In the genomic region with DNA sequence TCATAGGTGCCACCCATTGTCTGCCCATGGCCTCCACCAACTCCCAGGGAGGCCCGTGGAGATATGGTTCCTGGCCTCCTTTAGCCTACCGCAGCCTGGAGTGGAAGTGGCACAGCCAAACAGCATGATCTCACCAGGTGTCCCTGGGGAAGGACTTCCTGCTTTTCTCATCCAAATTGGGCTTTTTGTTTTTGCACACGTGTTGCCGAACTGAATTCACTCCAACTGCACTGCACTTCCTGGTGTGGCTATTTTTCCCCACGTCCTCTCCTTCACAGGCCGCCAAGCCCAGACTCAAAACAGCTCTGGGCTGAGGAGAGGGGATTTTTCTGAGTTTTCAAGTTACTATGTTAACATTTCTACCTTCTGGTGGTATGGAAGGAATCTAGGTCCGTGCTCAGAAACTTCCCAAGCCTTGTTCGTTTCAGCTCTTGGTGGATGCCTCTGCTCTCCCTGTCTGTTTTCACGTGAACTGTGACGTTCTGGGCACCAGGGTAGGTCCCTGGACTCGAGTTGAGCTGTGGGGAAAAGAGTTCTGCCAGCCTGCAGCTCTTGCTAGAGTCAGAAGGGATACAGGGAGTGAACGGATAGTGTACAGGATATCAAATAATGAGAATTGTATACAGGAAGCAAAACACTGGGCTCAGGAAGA, we compare ENCODE assay signal across 8 mouse cellular contexts. TPM values are rescaled to one million over a fixed set of nuclear protein-coding genes. Genes with fewer than 3 reads are reported as not detected.
A peak's percentile ranks its signal among the peaks of the same experiment; 100 is the strongest.
DNase-seq lines count a peak whose midpoint lies in the region; ATAC-seq lines count a peak whose summit lies in the region.

No protein-coding gene starts in this region.

- no peak overlapping the region for H3K9ac ChIP-seq in limb, embryonic 11.5 days (ENCODE audit: low read length)

- H3K4me1 ChIP-seq in brown adipose tissue, adult 24 weeks (ENCODE audit: control insufficient read depth, insufficient read depth, insufficient read length, low read length) = peaks cover 31% of the 10 kb centered on the region
- H3K4me1 ChIP-seq in limb, embryonic 11.5 days (ENCODE audit: control insufficient read depth, insufficient read depth, low read length) = peaks cover 30% of the 10 kb centered on the region

- peaks cover 2% of the 10 kb centered on the region; the same call in 1 of the 2 replicates for H3K36me3 ChIP-seq in limb, embryonic 11.5 days (ENCODE audit: control insufficient read depth, insufficient read depth, low read length)

- DNase-seq in adrenal gland, postnatal 25 days = peak; percentile 10
- no peak for DNase-seq in adrenal gland, adult 18-20 months (ENCODE audit: low spot score in 2 of 2)
- peak; percentile 61 to 73 for DNase-seq in heart, postnatal 14 days
- no peak for DNase-seq in limb, embryonic 11.5 days (ENCODE audit: low spot score)
- DNase-seq in right cerebral cortex, postnatal 25 days = no peak
- DNase-seq in thymus, postnatal 36 days = no peak
- no peak for DNase-seq in frontal cortex, postnatal 25 days (ENCODE audit: low spot score in 2 of 2)

- peak overlapping the region; percentile 95 for H3K27ac ChIP-seq in brown adipose tissue, adult 24 weeks (replicated peaks; ENCODE audit: low read depth, low read length)
- peak overlapping the region; percentile 78 for H3K27ac ChIP-seq in limb, embryonic 11.5 days (replicated peaks; ENCODE audit: low read depth, low read length)

- WGBS in limb, embryonic 11.5 days = 41% methylated on average over 12 of the region's 12 CpGs

- H3K4me3 ChIP-seq in brown adipose tissue, adult 24 weeks (ENCODE audit: insufficient read depth, low read depth, low read length) = peak overlapping the region; percentile 5; the same call in 1 of the 2 replicates
- no peak overlapping the region for H3K4me3 ChIP-seq in limb, embryonic 11.5 days (ENCODE audit: low read depth, low read length)

- no peak overlapping the region for H3K4me2 ChIP-seq in limb, embryonic 11.5 days (ENCODE audit: low read depth, severe bottlenecking)

- no peaks in the 10 kb centered on the region for H3K27me3 ChIP-seq in limb, embryonic 11.5 days (ENCODE audit: control insufficient read depth, insufficient read depth, low read length)

- intact Hi-C loops in heart, postnatal 14 days (cut with DNase I) = no loop called here

- no peaks in the 10 kb centered on the region for H3K9me3 ChIP-seq in limb, embryonic 11.5 days (ENCODE audit: control insufficient read depth, low read length)

- ATAC-seq in limb, embryonic 11.5 days (ENCODE audit: insufficient number of reproducible peaks, low FRiP score, low TSS enrichment, low read depth) = no peak

RNA-seq across cellular contexts. Expression of gene Adam19, which starts 13.1 kb away (rescaled TPM):
- total RNA-seq in adrenal gland, postnatal 25 days (2021) = 6.1 and 7.0 TPM in 2 replicates
- 1 to 10 TPM; 1.5 to 3.5 TPM for total RNA-seq in adrenal gland, adult 18-20 months (2021)
- polyA plus RNA-seq in brown adipose tissue, adult 24 weeks (2012; ENCODE audit: insufficient read depth, insufficient read length, missing spikeins) = 2.4 and 3.1 TPM in 2 replicates
- 10 to 100 TPM; 56.8 to 77.7 TPM for total RNA-seq in heart, postnatal 14 days (2021)
- polyA plus RNA-seq in limb, embryonic 11.5 days (2014; fragmentation: Nextera tagmentation; extraction: Ambion mirVana) = 11.0 and 12.1 TPM in 2 replicates

RNA-seq across cellular contexts. Expression of gene Gm12166, which starts 16.8 kb away (rescaled TPM):
- total RNA-seq in adrenal gland, postnatal 25 days (2021) = 1.3 and 4.8 TPM in 2 replicates
- total RNA-seq in adrenal gland, adult 18-20 months (2021) = 1 to 10 TPM; 3.1 to 3.3 TPM
- 2.3 and 18.9 TPM in 2 replicates for polyA plus RNA-seq in brown adipose tissue, adult 24 weeks (2012; ENCODE audit: insufficient read depth, insufficient read length, missing spikeins)
- total RNA-seq in heart, postnatal 14 days (2021) = 1 to 10 TPM; 2.3 to 3.1 TPM
- polyA plus RNA-seq in limb, embryonic 11.5 days (2014; fragmentation: Nextera tagmentation; extraction: Ambion mirVana) = 3.4 and 4.8 TPM in 2 replicates

Comparison
In these comparisons a context has a peak if more than half of its experiments do, and no peak if none do; other contexts are left out.
1. DNase-seq: peak in adrenal gland, postnatal 25 days (single experiment) and heart, postnatal 14 days (2 of 2); none in adrenal gland, adult 18-20 months (0 of 2), limb, embryonic 11.5 days (single experiment), right cerebral cortex, postnatal 25 days (single experiment), thymus, postnatal 36 days (0 of 2) and frontal cortex, postnatal 25 days (0 of 2).